Mouse (Mus musculus) left cerebral cortex, postnatal 25 days (tissue): ENCODE measurements at regions not wholly inside any gene's neighbourhood (a gene's known extent, or its start where the extent isn't known, plus 50 kb on each side); places are given as distances from the start of the nearest gene placed in this dataset.
A peak's percentile ranks its signal among the peaks of the same experiment; 100 is the strongest.
"Not testable (repeated sequence)": the region's sequence is repeated elsewhere in the genome, so short reads cannot be mapped to it uniquely, and the experiment has no call there.

Experiments used
- DNase-seq, 2 experiments: peaks; one replicate each; pipeline ENCODE4 v3.0.0; 2022; ENCODE audit warnings: low spot score in 2 of 2, mixed read lengths in 1 of 2
- intact Hi-C: fragments of 180-260 bp; cut with DNase I; formaldehyde crosslinking; loops from one replicate; pipeline ENCODE4 v1.15.1; 2025

GRCm38 (mm10) chr6:74282842-74283241 is 813.4 kb upstream of the 4931417E11Rik start:
- peak in 1 of 2 experiments; percentile 1 for DNase-seq

GRCm38 (mm10) chr6:74274232-74274631 is 804.8 kb upstream of the 4931417E11Rik start:
- intact Hi-C loops: no loop called here
- DNase-seq: no peak

More at GRCm38 (mm10) chr6:74282842-74283241, 813.4 kb upstream of the 4931417E11Rik start:
- intact Hi-C loops: no loop called here

DNA sequence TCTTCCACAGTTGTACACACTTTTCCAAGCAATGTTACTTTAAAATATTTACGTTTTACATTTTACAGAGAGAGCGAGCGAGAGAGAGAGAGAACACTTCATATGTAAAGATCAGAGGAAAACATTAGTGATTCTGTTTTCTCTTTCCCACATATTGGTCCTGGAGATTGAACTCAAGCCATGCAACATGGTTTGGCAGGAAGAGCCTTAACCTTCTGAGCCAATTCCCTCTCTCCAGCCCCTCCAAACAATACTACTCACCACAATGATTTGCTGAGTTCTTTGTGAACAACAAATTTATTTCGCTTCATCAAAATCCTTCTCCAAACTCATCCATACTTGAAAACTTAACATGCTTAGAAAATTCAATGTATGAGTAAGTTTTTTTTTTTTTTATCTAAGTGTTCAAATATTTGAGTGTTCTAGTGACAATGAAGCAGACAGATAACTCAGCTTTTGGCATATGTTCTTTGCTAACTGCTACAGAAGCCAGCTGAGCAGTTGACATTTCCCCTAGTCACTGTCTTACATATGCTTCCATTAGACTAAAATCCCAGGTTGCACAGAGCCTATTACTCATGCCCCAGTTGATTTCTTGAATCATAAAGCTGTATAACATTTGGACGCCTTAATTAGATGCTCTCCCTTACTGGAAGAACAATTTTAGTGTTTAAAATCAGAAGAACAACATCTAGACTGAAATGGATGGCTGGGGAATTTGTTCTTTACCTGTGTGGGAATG is 801.9 kb upstream of the 4931417E11Rik start:
- intact Hi-C loops: no loop called here
- peak in 1 of 2 experiments; percentile 6 for DNase-seq

DNA sequence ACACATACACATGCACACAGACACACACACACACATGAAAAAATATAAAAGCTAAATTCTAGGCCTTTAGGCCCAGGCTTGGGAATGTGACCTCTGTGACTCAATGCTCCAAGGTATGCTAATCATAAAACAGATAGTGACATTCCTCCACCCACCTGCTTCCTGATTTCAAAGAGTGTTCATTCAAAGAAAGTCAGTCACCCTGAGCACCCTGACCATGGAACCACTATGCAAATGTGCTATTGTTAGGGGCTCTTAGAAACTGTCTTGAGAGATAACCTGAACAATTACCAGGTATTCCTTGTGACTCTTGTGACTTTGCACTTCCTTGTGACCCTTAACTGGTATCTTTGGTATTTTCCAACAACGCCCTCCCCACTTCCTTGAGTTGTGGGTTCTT is 797.1 kb upstream of the 4931417E11Rik start:
- intact Hi-C loops, DNase-seq: not testable (repeated sequence)
